Mouse (Mus musculus) urinary bladder, adult 18-20 months (tissue): Measurements from ENCODE around the gene Lao1.
"Not testable (repeated sequence)": the region's sequence is repeated elsewhere in the genome, so short reads cannot be mapped to it uniquely, and the experiment has no call there.

Source experiments
- DNase-seq, 2 experiments: peaks; one replicate each; pipeline ENCODE4 v3.0.0; 2022; ENCODE audit warnings: low spot score in 2 of 2, mixed read lengths in 2 of 2

Lao1 gene

GRCm38 (mm10) chr4:118961141-118961628, at the start of gene Lao1:
Gene Lao1, plus strand, starts transcription at chr4:118961578.
- DNase-seq = no peak

DNA sequence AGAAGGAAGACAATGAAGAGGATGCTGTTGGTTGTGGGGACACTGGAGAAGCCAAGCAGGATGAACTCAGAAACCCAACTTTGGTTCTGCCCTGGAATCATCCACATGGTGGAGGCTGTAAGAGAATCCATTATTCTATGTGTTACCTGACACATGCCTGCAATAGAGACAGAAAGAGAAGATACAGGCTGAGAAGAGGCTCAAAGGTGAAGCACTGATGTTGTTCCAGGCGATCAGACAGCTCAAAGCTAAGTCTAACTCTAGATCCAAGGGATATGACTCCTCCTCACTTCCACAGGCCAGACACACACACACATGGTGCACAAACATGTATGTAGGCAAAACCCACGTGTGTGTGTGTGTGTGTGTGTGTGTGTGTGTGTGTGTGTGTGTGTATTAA, 44.0 kb upstream of the Lao1 start, which contains the start of gene Olfr1329:
Gene Olfr1329 (minus strand): TSS at position 101 of the 400 bp plus-strand sequence.
- not testable (repeated sequence) for DNase-seq

GRCm38 (mm10) chr4:118931326-118931725, 30.1 kb upstream of the Lao1 start:
- DNase-seq = not testable (repeated sequence)

- no peak for DNase-seq
These were observed 22.9 kb upstream of the Lao1 start, which contains the start of gene Olfr1328 for GRCm38 (mm10) chr4:118938512-118938911. Gene Olfr1328, minus strand, starts transcription at chr4:118938612.

DNA sequence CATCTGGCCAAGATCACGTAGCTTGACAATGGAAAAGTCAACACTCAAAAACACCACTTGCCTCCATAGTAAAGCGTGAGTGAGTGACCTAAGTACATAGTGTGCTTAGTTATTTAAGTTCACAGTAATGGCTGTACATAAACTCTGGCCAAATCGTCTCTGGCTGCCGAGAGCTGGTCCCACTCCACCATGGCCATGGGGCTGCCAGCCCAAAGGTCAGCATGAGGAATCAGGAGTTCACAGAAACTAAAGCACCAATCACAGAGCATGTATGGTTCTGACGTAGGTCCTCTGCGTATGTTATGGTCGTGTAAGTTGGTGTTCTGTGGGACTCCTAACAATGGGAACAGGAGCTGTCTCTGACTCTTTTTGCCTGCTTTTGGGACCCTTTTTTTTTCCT, 2.6 kb upstream of the Lao1 start:
- DNase-seq = no peak

- DNase-seq = no peak
These were observed 6.3 kb downstream of the Lao1 start for GRCm38 (mm10) chr4:118967711-118968110.

- no peak for DNase-seq
These were observed 11.9 kb downstream of the Lao1 start for GRCm38 (mm10) chr4:118973281-118973680.

DNA sequence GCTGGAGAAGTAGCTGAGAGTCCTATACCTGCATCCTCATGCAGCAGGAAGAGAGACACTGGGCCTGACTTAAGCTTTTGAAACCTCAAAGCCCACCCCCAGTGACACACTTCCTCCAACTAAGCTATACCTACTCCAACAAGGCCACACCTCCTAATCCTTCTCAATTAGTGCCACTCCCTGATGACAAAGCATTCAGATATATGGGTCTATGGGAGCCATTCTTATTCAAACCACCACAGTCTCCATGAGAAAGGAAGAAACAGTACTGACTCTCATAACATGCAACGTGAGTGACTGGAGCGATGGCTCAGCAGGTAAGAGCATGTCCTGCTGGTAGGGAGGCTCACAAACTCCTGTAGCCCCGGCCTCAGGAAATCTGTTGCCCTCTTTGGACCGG, 23.9 kb downstream of the Lao1 start:
- no peak for DNase-seq

- no peak for DNase-seq
These were observed 27.2 kb downstream of the Lao1 start for GRCm38 (mm10) chr4:118988535-118988934.

- no peak for DNase-seq
These were observed 28.0 kb downstream of the Lao1 start for GRCm38 (mm10) chr4:118989331-118989730.

GRCm38 (mm10) chr4:118991797-118992196, 30.4 kb downstream of the Lao1 start:
- no peak for DNase-seq

DNA sequence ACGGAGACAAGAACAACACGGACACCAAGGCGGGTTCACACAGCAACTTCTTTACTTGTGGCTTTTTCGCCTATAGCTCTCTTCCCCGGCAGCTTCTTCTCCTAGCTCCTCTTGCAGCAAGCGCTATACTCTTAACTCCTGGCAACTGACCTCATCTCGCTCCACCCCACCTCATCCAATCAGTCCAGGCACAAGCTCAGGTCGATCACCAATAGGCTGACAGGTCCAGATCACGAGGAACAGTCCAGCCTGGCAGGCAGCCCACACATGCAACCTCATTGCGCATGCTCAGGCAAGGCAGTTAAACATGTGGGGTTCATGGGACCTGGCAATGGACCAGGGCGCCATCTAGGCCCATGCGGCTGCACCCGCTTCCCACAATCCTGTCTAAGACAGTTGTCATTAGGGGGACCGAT, 35.8 kb downstream of the Lao1 start:
- DNase-seq = no peak

- no peak for DNase-seq
These were observed 38.5 kb downstream of the Lao1 start for GRCm38 (mm10) chr4:118999691-119000486.

DNA sequence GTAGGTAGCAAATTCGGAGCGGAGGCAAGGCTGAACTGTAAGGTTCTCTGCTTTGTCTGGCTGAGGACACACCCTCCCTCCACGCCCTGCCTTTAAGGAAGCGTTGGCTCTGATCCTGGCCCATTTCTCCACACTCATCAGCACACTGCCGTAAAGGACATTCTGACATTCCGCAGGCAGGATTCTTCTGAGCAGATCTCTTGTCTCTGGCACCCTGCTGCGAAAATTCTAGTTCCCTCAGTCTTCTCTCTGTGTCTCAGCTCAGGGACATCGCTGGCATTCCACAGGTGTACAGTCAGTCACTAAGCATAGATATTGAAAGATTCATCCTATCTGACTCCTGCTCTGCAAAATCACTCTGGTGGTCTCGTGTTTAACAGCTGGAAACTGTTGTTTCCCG, 40.3 kb downstream of the Lao1 start:
- no peak for DNase-seq

- no peak for DNase-seq
These were observed 41.1 kb downstream of the Lao1 start for GRCm38 (mm10) chr4:119002512-119002911.

GRCm38 (mm10) chr4:119004178-119004577, 42.8 kb downstream of the Lao1 start:
- no peak for DNase-seq

- DNase-seq = peak; percentile 74 to 92
These were observed 43.4 kb downstream of the Lao1 start for GRCm38 (mm10) chr4:119004613-119005339.

GRCm38 (mm10) chr4:119007602-119008001, 46.2 kb downstream of the Lao1 start:
- no peak for DNase-seq

- no peak for DNase-seq
These were observed 47.1 kb downstream of the Lao1 start for GRCm38 (mm10) chr4:119008476-119008875.

- no peak for DNase-seq
These were observed 48.4 kb downstream of the Lao1 start for GRCm38 (mm10) chr4:119009814-119010213.

DNA sequence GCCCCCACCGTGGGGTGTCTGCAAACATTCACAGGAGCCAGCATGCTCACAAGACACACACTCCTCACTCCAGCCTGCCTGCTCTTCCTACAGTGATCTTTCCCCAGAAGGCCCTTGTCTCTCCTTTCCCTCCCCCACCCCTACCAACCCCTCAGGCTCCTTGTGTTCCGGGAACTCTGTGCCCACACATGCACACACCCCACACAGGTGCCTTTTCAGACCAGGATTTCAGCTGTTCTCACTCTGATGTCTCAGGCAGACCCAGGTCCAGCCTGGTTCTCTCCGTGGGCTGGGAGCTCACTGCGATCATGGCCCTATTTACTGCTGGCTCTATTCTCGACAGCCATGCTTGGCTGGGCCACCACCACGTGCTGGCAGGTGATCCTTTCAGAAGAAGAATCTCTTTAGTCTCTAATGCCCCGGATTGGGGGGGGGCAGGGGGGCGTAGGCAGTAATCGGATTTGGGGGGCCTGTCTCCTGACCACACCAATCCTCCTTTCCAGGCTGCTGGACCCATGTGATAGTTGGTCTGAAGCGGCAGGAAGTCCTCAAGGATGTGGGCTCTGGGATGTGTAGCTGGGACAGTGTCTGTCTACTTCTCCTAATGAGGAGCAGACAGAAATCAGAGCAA, 49.8 kb downstream of the Lao1 start:
- DNase-seq = no peak

GRCm38 (mm10) chr4:119013031-119013430, 51.7 kb downstream of the Lao1 start:
- DNase-seq = no peak
